Mouse (Mus musculus) cerebral cortex, adult 2 months (tissue): Measurements from ENCODE around the gene Mknk1.

ENCODE experiments used
- WGBS: fragments of 180-500 bp; shearing (Covaris S2); methylation state at CpG from one replicate; pipeline ENCODE4 v1.1.7; 2018; 5-methylcytosine and 5-hydroxymethylcytosine counted together

The Mknk1 gene

GRCm38 (mm10) chr4:115894281-115894680 lies 55.3 kb downstream of the Mknk1 start:
- WGBS = 43% methylated on average over 3 of the region's 3 CpGs

GRCm38 (mm10) chr4:115897901-115898631 lies 59.1 kb downstream of the Mknk1 start:
- WGBS = 5% methylated on average over 54 of the region's 56 CpGs

GRCm38 (mm10) chr4:115902816-115903215 lies 63.8 kb downstream of the Mknk1 start:
- WGBS = 22% methylated on average over 5 of the region's 5 CpGs

GRCm38 (mm10) chr4:115904375-115904774 lies 65.4 kb downstream of the Mknk1 start:
- WGBS = 51% methylated on average over 12 of the region's 12 CpGs

GRCm38 (mm10) chr4:115905701-115906100 lies 66.7 kb downstream of the Mknk1 start:
- WGBS = 46% methylated on average over 7 of the region's 7 CpGs

GRCm38 (mm10) chr4:115906791-115907190 lies 67.8 kb downstream of the Mknk1 start:
- 78% methylated on average over 3 of the region's 3 CpGs for WGBS

GRCm38 (mm10) chr4:115907994-115908393 lies 69.0 kb downstream of the Mknk1 start:
- 74% methylated on average over 1 of the region's 1 CpGs for WGBS

- WGBS = 28% methylated on average over 7 of the region's 7 CpGs
Observed at GRCm38 (mm10) chr4:115908641-115909040, 69.6 kb downstream of the Mknk1 start.

GRCm38 (mm10) chr4:115911586-115911985 lies 72.6 kb downstream of the Mknk1 start:
- WGBS = 47% methylated on average over 4 of the region's 4 CpGs

GRCm38 (mm10) chr4:115919911-115920310 lies 80.9 kb downstream of the Mknk1 start:
- WGBS = 91% methylated on average over 16 of the region's 16 CpGs

- WGBS = 87% methylated on average over 5 of the region's 5 CpGs
Observed at GRCm38 (mm10) chr4:115922688-115923087, 83.7 kb downstream of the Mknk1 start.

GRCm38 (mm10) chr4:115923262-115923880 lies 84.4 kb downstream of the Mknk1 start:
- WGBS = 73% methylated on average over 16 of the region's 16 CpGs

GRCm38 (mm10) chr4:115927637-115928036 lies 88.6 kb downstream of the Mknk1 start:
- 61% methylated on average over 7 of the region's 7 CpGs for WGBS
